ENCODE assay signal across 8 mouse cellular contexts in genomic region chr2:31884806-31885205, GRCm38 (mm10). TPM values are rescaled to one million over a fixed set of nuclear protein-coding genes. Genes with fewer than 3 reads are reported as not detected.
DNase-seq lines count a peak whose midpoint lies in the region; ATAC-seq and TF ChIP-seq lines count a peak whose summit lies in the region.

No protein-coding gene starts in this region.

- peaks cover 28% of the 10 kb centered on the region for H3K4me1 ChIP-seq in kidney, embryonic 15.5 days
- H3K4me1 ChIP-seq in bone marrow, adult 2 months (ENCODE audit: control insufficient read depth, insufficient read depth, low read length) = no peaks in the 10 kb centered on the region

- no peak overlapping the region for H3K27ac ChIP-seq in kidney, embryonic 15.5 days
- no peak overlapping the region for H3K27ac ChIP-seq in bone marrow, adult 2 months (ENCODE audit: control insufficient read depth, insufficient read depth, low read depth, low read length, poor library complexity)

- ATAC-seq in kidney, embryonic 15.5 days (replicated peaks; ENCODE audit: low FRiP score) = no peak

- peak; percentile 64 for DNase-seq in adrenal gland, postnatal 10 days
- DNase-seq in adrenal gland, adult 8-10 months = no peak
- DNase-seq in kidney, adult 9 months = peak; percentile 58
- peak; percentile 62 for DNase-seq in induced T-regulatory cell, adult 2 months (ENCODE audit: low read depth)
- peak; percentile 61 for DNase-seq in lung, postnatal 10 days
- DNase-seq in urinary bladder, postnatal 10 days (ENCODE audit: low spot score) = no peak

- no peaks in the 10 kb centered on the region for H3K9me3 ChIP-seq in kidney, embryonic 15.5 days (replicated peaks)

- no peak overlapping the region for H3K4me3 ChIP-seq in kidney, embryonic 15.5 days (replicated peaks)
- H3K4me3 ChIP-seq in bone marrow, adult 2 months (replicated peaks; ENCODE audit: control insufficient read depth, low read depth, low read length) = no peak overlapping the region

- no peak overlapping the region for H3K9ac ChIP-seq in kidney, embryonic 15.5 days

- H3K36me3 ChIP-seq in kidney, embryonic 15.5 days = no peaks in the 10 kb centered on the region

- WGBS in kidney, embryonic 15.5 days = 31% methylated on average over 6 of the region's 6 CpGs
- 16% methylated on average over 6 of the region's 6 CpGs for WGBS in bone marrow, adult 2 months

- TF ChIP-seq CTCF in bone marrow, adult 2 months (IDR thresholded peaks at IDR 0.05; ENCODE audit: control insufficient read depth, insufficient read depth, low read length) = peak; percentile 43

- TF ChIP-seq POLR2A in bone marrow, adult 2 months (IDR thresholded peaks at IDR 0.05; ENCODE audit: borderline replicate concordance, control insufficient read depth, low read depth, low read length) = no peak

- H3K27me3 ChIP-seq in kidney, embryonic 15.5 days = peaks cover 93% of the 10 kb centered on the region

- no peak overlapping the region for H3K4me2 ChIP-seq in kidney, embryonic 15.5 days

RNA-seq across cellular contexts. Expression of gene Lamc3, which starts 2.3 kb away (rescaled TPM):
- 10 to 100 TPM; 11.3 to 11.4 TPM for total RNA-seq in adrenal gland, postnatal 10 days (2021)
- total RNA-seq in adrenal gland, adult 8-10 months (2022) = 10 to 100 TPM; 18.8 to 22.1 (median 20.7) TPM
- polyA plus RNA-seq in kidney, embryonic 15.5 days (2015; fragmentation: Nextera tagmentation; extraction: Ambion mirVana) = 3.5 and 4.5 TPM in 2 replicates
- not detected in 2 replicates for polyA plus RNA-seq in bone marrow, adult 2 months (2011; ENCODE audit: insufficient read depth, insufficient read length, low replicate concordance, missing spikeins)

RNA-seq across cellular contexts. Expression of gene Fibcd1, which starts 39.0 kb away (rescaled TPM):
- total RNA-seq in adrenal gland, postnatal 10 days (2021) = under 1 TPM; 0.27 to 0.39 TPM
- under 1 TPM; 0.09 to 0.13 (median 0.11) TPM for total RNA-seq in adrenal gland, adult 8-10 months (2022)
- 1.2 and 1.6 TPM in 2 replicates for polyA plus RNA-seq in kidney, embryonic 15.5 days (2015; fragmentation: Nextera tagmentation; extraction: Ambion mirVana)
- not detected in 2 replicates for polyA plus RNA-seq in bone marrow, adult 2 months (2011; ENCODE audit: insufficient read depth, insufficient read length, low replicate concordance, missing spikeins)

Comparison
In these comparisons a context has a peak if more than half of its experiments do, and no peak if none do; other contexts are left out.
1. DNase-seq: peak in adrenal gland, postnatal 10 days (single experiment), kidney, adult 9 months (single experiment), induced T-regulatory cell, adult 2 months (single experiment) and lung, postnatal 10 days (single experiment); none in adrenal gland, adult 8-10 months (single experiment) and urinary bladder, postnatal 10 days (single experiment).